Mouse (Mus musculus): ENCODE results near the gene Tns4.

DNA sequence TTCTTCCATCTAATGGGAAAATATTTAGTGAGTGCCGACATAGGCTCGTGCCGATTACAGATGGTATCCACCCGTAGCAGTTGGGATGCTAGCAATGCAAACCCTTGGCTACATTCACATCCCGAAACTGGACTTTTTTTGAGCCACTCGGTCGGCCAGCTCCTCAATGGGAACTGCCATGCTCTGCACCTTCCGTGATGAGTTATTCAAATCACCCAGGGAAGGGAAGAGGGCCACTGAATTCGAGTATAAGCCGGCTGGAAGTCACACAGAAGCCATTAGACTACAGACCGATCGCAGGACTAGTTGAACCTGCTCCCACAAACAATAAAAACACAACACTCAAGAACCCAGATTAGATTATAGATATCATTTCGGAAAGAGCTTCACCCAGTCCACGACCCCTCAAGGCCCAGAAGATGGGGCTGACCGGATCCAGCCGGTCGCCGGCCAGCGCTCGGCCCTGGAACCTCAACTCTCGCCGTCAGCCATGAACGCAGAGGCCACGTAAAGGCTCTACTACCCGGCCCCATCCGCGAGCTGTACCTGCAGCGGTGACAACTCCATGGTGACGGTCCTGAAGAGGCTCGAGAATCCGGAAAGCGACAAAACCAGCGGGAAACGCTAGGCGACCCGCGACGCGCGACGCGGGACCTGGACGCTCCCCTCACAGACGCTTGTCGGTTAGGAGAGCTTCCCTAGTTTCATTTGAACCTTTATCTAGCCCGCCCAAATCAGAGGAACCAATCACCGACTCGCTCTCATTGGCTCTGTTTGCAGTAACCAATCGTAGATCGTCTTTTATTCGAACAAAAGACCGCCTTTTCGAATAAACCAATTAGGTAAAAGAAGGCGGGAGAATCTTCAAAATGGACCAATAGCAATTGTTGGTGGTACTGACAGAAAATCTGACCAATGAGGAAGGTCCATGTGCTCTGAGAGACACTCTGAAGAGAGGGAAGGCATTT lies 65.3 kb downstream of the Tns4 start, which contains the start of gene Top2a:
- TF ChIP-seq CTCF (IDR thresholded peaks at IDR 0.05; ENCODE audit: low read depth): no peak
- TF ChIP-seq EP300 (IDR thresholded peaks at IDR 0.05; ENCODE audit: low read depth): peak; percentile 99
